In the genomic region with DNA sequence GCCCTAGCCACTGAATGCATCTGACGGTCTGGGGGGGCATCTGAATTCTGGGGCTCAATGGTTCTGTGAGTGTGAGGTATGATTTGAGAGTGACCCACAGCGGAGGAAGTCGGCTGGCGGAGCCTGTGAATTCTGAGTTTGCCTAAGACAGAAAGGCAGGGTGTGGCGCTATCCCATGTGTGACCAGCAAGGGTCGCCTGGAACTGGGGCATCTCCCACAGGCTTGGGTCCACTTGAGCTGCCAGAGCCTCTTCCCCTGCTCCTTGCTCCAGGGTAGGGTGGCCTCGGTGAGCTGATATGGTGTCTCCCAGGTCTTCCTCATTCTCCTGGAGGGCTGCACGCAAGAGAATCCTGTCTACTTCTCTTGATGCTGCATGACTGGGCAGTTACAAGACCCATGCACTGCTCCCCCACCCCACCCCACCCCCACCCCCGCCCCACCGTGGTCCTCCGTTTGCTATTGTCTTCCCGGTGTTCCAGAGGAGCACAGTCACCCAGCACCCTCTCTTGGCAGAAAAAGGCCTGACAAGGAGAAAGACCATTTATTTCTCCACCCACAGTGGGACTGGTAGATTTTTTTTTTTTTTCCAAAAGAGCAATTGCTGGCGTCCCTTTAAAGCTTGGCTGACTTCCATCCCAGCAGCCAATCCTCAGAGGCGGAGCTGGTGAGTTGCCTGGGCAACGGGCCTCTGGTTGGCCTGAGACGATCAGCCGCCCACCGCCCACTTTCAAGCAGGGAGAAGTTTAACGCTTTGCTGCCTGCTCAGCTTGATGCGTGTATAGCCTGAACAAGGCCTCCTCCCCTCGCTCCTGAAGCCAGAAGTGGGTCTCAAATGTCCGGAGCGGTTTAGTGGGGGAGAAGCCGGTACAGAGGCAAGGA, we compare ENCODE assay signal across 8 mouse cellular contexts. TPM values are rescaled to one million over a fixed set of nuclear protein-coding genes. Genes with fewer than 3 reads are reported as not detected.
DNase-seq lines count a peak whose midpoint lies in the region; ATAC-seq lines count a peak whose summit lies in the region.

No protein-coding gene starts in this region.

- peaks cover 33% of the 10 kb centered on the region for H3K27me3 ChIP-seq in hindbrain, embryonic 13.5 days
- H3K27me3 ChIP-seq in lung, embryonic 15.5 days, result peaks cover 30% of the 10 kb centered on the region

- H3K4me2 ChIP-seq in hindbrain, embryonic 13.5 days, result peak overlapping the region; percentile 50
- peak overlapping the region; percentile 68 for H3K4me2 ChIP-seq in lung, embryonic 15.5 days

- H3K9me3 ChIP-seq in hindbrain, embryonic 13.5 days, result no peaks in the 10 kb centered on the region
- H3K9me3 ChIP-seq in lung, embryonic 15.5 days, result no peaks in the 10 kb centered on the region

- peak; percentile 86 for ATAC-seq in hindbrain, embryonic 13.5 days (ENCODE audit: low FRiP score)
- ATAC-seq in lung, embryonic 15.5 days (ENCODE audit: borderline replicate concordance, extremely low read depth, low FRiP score, low TSS enrichment), result peak; percentile 81

- H3K27ac ChIP-seq in hindbrain, embryonic 13.5 days, result peak overlapping the region; percentile 92
- no peak overlapping the region for H3K27ac ChIP-seq in lung, embryonic 15.5 days

- H3K4me1 ChIP-seq in hindbrain, embryonic 13.5 days (replicated peaks), result peaks cover 35% of the 10 kb centered on the region
- H3K4me1 ChIP-seq in lung, embryonic 15.5 days, result peaks cover 9% of the 10 kb centered on the region

- WGBS in hindbrain, embryonic 13.5 days, result under 1% methylated on average over 24 of the region's 24 CpGs
- WGBS in lung, embryonic 15.5 days, result 2% methylated on average over 24 of the region's 24 CpGs

- H3K9ac ChIP-seq in hindbrain, embryonic 13.5 days, result peak overlapping the region; percentile 71
- H3K9ac ChIP-seq in lung, embryonic 15.5 days, result peak overlapping the region; percentile 13; the same call in 1 of the 2 replicates

- H3K36me3 ChIP-seq in hindbrain, embryonic 13.5 days, result peaks cover 27% of the 10 kb centered on the region
- no peaks in the 10 kb centered on the region for H3K36me3 ChIP-seq in lung, embryonic 15.5 days

- peak; percentile 98 for DNase-seq in MN1 (ENCODE audit: low spot score)
- DNase-seq in cerebellum, adult 9-11 months, result peak; percentile 75
- DNase-seq in frontal cortex, postnatal 10 days (ENCODE audit: low spot score in 2 of 2), result peak; percentile 92 to 94
- DNase-seq in layer of hippocampus, postnatal 10 days (ENCODE audit: low spot score in 2 of 2), result peak; percentile 90 to 93
- peak; percentile 81 for DNase-seq in ovary, postnatal 36 days (ENCODE audit: low spot score)
- peak; percentile 52 for DNase-seq in urinary bladder, postnatal 10 days (ENCODE audit: low spot score)

- peak overlapping the region; percentile 29 for H3K4me3 ChIP-seq in hindbrain, embryonic 13.5 days
- peak overlapping the region; percentile 33 for H3K4me3 ChIP-seq in lung, embryonic 15.5 days

RNA-seq across cellular contexts. Expression of a gene that starts 31.3 kb away (rescaled TPM):
- 0.14 TPM in 2 replicates for polyA plus RNA-seq in hindbrain, embryonic 13.5 days (2015; fragmentation: Nextera tagmentation; extraction: Ambion mirVana)
- total RNA-seq in layer of hippocampus, postnatal 10 days (2021), result 100 to 1,000 TPM in 1 of 2 experiments, 10 to 100 TPM in 1; 77.2 to 112 TPM
- polyA plus RNA-seq in lung, embryonic 15.5 days (2015; fragmentation: Nextera tagmentation; extraction: Ambion mirVana), result 0.05 and 0.27 TPM in 2 replicates

RNA-seq across cellular contexts. Expression of a gene that starts 31.8 kb away (rescaled TPM):
- polyA plus RNA-seq in hindbrain, embryonic 13.5 days (2015; fragmentation: Nextera tagmentation; extraction: Ambion mirVana), result 34.5 and 34.8 TPM in 2 replicates
- 10 to 100 TPM; 87.6 to 93.3 TPM for total RNA-seq in layer of hippocampus, postnatal 10 days (2021)
- 2.5 and 3.8 TPM in 2 replicates for polyA plus RNA-seq in lung, embryonic 15.5 days (2015; fragmentation: Nextera tagmentation; extraction: Ambion mirVana)

RNA-seq across cellular contexts. Expression of a gene that starts 45.9 kb away (rescaled TPM):
- 0.28 and 0.49 TPM in 2 replicates for polyA plus RNA-seq in hindbrain, embryonic 13.5 days (2015; fragmentation: Nextera tagmentation; extraction: Ambion mirVana)
- total RNA-seq in layer of hippocampus, postnatal 10 days (2021), result under 1 TPM; 0.76 to 0.80 TPM
- 0.44 and 0.59 TPM in 2 replicates for polyA plus RNA-seq in lung, embryonic 15.5 days (2015; fragmentation: Nextera tagmentation; extraction: Ambion mirVana)
